Mouse (Mus musculus) CH12.LX (cell line): Measurements from ENCODE around the gene Lin7b. TPM values are rescaled to one million over a fixed set of nuclear protein-coding genes. Genes with fewer than 3 reads are reported as not detected.
A peak's percentile ranks its signal among the peaks of the same experiment; 100 is the strongest.
"Not testable (repeated sequence)": the region's sequence is repeated elsewhere in the genome, so short reads cannot be mapped to it uniquely, and the experiment has no call there.

ENCODE experiments used
- DNase-seq: peaks from one replicate; pipeline ENCODE4 v3.0.0-alpha.2; 2013; ENCODE audit errors: extremely low read depth
- H3K27ac ChIP-seq: 2 replicates; pipeline ENCODE4 v1.5.1; 2012; ENCODE audit warnings: low read depth, mild to moderate bottlenecking, control low read depth, moderate library complexity; ENCODE audit not compliant: insufficient read depth
- H3K27me3 ChIP-seq: replicated peaks from 2 replicates; pipeline ENCODE3; 2012; ENCODE audit warnings: inconsistent platforms
- H3K36me3 ChIP-seq, 2 experiments: replicated peaks in 1 of 2; 2 replicates each; pipeline versions ENCODE3 to v1.6.1; 2012; ENCODE audit warnings: inconsistent platforms in 1 of 2, low read length in 1 of 2, mild to moderate bottlenecking in 1 of 2, mixed read lengths in 1 of 2, moderate library complexity in 1 of 2; ENCODE audit not compliant: control insufficient read depth in 1 of 2, insufficient read depth in 1 of 2
- H3K4me1 ChIP-seq, 2 experiments: 2 replicates each; pipeline ENCODE4 v1.6.1; 2012; ENCODE audit warnings: inconsistent platforms in 1 of 2, moderate library complexity in 1 of 2; ENCODE audit not compliant: insufficient read depth in 2 of 2, control insufficient read depth in 1 of 2
- H3K4me2 ChIP-seq: 2 replicates; pipeline ENCODE4 v1.6.1; 2012; ENCODE audit warnings: low read depth, mild to moderate bottlenecking, control low read depth; ENCODE audit not compliant: poor library complexity, insufficient read depth, severe bottlenecking
- H3K4me3 ChIP-seq, 3 experiments: fragments of 150-350 bp in 1 of 3; sonication (generic) in 1 of 3; replicated peaks in 1 of 3; 2 replicates each; pipeline versions ENCODE3 to v1.5.1; 2011 to 2012; ENCODE audit warnings: low read depth in 2 of 3, low read length in 2 of 3, mild to moderate bottlenecking in 2 of 3, moderate library complexity in 2 of 3, control low read depth in 1 of 3, improper control_type of control experiment in 1 of 3, inconsistent platforms in 1 of 3, mixed read lengths in 1 of 3; ENCODE audit not compliant: poor library complexity in 1 of 3
- H3K79me2 ChIP-seq: replicated peaks from 2 replicates; pipeline ENCODE4 v1.6.1; 2012; ENCODE audit warnings: mild to moderate bottlenecking, moderate library complexity; ENCODE audit not compliant: control insufficient read depth, poor library complexity, insufficient read depth, severe bottlenecking; ENCODE audit errors: extremely low read depth
- H3K9ac ChIP-seq: 2 replicates; pipeline ENCODE4 v1.6.1; 2012; ENCODE audit warnings: low read depth, mild to moderate bottlenecking, control low read depth, moderate library complexity; ENCODE audit not compliant: insufficient read depth
- H3K9me3 ChIP-seq: replicated peaks from 2 replicates; pipeline ENCODE3; 2012; ENCODE audit warnings: low read length, inconsistent platforms, mixed read lengths
- BHLHE40 ChIP-seq: IDR thresholded peaks from 2 replicates; pipeline ENCODE4 v1.6.1; 2011; ENCODE audit warnings: mild to moderate bottlenecking, low read depth, low read length, improper control_type of control experiment
- CHD2 ChIP-seq: IDR thresholded peaks from 2 replicates; pipeline ENCODE4 v1.6.1; 2011; ENCODE audit warnings: low read length, improper control_type of control experiment
- CTCF ChIP-seq, 2 experiments: IDR thresholded peaks in 1 of 2; conservative IDR thresholded peaks in 1 of 2; 2 replicates each; pipeline ENCODE4 v1.5.1; 2011 to 2012; ENCODE audit warnings: low read depth in 2 of 2, low read length in 2 of 2, improper control_type of control experiment in 1 of 2, inconsistent platforms in 1 of 2, mild to moderate bottlenecking in 1 of 2, moderate library complexity in 1 of 2
- E2F4 ChIP-seq: IDR thresholded peaks from 2 replicates; pipeline ENCODE4 v1.6.1; 2011; ENCODE audit warnings: low read depth, low read length, improper control_type of control experiment; ENCODE audit not compliant: insufficient replicate concordance
- IRF4 ChIP-seq: IDR thresholded peaks from 2 replicates; pipeline ENCODE4 v1.6.1; 2014; ENCODE audit warnings: low read depth, mild to moderate bottlenecking, inconsistent platforms, low read length, improper control_type of control experiment
- JUN ChIP-seq: IDR thresholded peaks from 2 replicates; pipeline ENCODE4 v1.6.1; 2011; ENCODE audit warnings: low read depth, mild to moderate bottlenecking, low read length, improper control_type of control experiment, moderate library complexity; ENCODE audit not compliant: insufficient read depth
- MAFK ChIP-seq: IDR thresholded peaks from 2 replicates; pipeline ENCODE4 v1.6.1; 2011; ENCODE audit warnings: low read length, improper control_type of control experiment; ENCODE audit not compliant: insufficient replicate concordance
- MAX ChIP-seq: IDR thresholded peaks from 2 replicates; pipeline ENCODE4 v1.6.1; 2011; ENCODE audit warnings: low read length, improper control_type of control experiment
- NELFE ChIP-seq: IDR thresholded peaks from 2 replicates; pipeline ENCODE4 v1.6.1; 2011; ENCODE audit warnings: low read depth, low read length, improper control_type of control experiment
- NRF1 ChIP-seq: IDR thresholded peaks from 2 replicates; pipeline ENCODE4 v1.6.1; 2014; ENCODE audit warnings: low read depth, mild to moderate bottlenecking, inconsistent platforms, low read length, improper control_type of control experiment, moderate library complexity
- PAX5 ChIP-seq: IDR thresholded peaks from 2 replicates; pipeline ENCODE4 v1.6.1; 2012; ENCODE audit warnings: low read length, inconsistent platforms, mixed read lengths
- POLR2AphosphoS2 ChIP-seq: IDR thresholded peaks from 2 replicates; pipeline ENCODE4 v1.6.1; 2011; ENCODE audit warnings: low read depth, low read length, improper control_type of control experiment
- RAD21 ChIP-seq: IDR thresholded peaks from 2 replicates; pipeline ENCODE4 v1.6.1; 2011; ENCODE audit warnings: low read depth, mild to moderate bottlenecking, low read length, improper control_type of control experiment, moderate library complexity
- SIN3A ChIP-seq: IDR thresholded peaks from 2 replicates; pipeline ENCODE4 v1.6.1; 2012; ENCODE audit warnings: low read length, improper control_type of control experiment, inconsistent platforms
- TCF12 ChIP-seq: IDR thresholded peaks from 2 replicates; pipeline ENCODE4 v1.6.1; 2014; ENCODE audit warnings: low read depth, mild to moderate bottlenecking, inconsistent platforms, low read length, improper control_type of control experiment
- UBTF ChIP-seq: IDR thresholded peaks from 2 replicates; pipeline ENCODE4 v1.6.1; 2012; ENCODE audit warnings: low read depth, mild to moderate bottlenecking, inconsistent platforms, low read length, improper control_type of control experiment, moderate library complexity
- USF1 ChIP-seq: IDR thresholded peaks from 2 replicates; pipeline ENCODE4 v1.6.1; 2014; ENCODE audit warnings: low read depth, mild to moderate bottlenecking, inconsistent platforms, low read length, improper control_type of control experiment
- ZMIZ1 ChIP-seq: IDR thresholded peaks from 2 replicates; pipeline ENCODE4 v1.6.1; 2012; ENCODE audit warnings: low read depth, mild to moderate bottlenecking, inconsistent platforms, low read length, improper control_type of control experiment
- ZNF384 ChIP-seq: IDR thresholded peaks from 2 replicates; pipeline ENCODE4 v1.6.1; 2012; ENCODE audit warnings: low read depth, low read length, improper control_type of control experiment, inconsistent platforms
- dilution Hi-C: fragments of 300-500 bp; cut with MboI; formaldehyde crosslinking; loops from 2 replicates; pipeline ENCODE4 v1.14.3; 2020; ENCODE audit warnings: low sequenced_read_pairs; ENCODE audit not compliant: extremely low pct_unique_long_range_greater_than_20kb, extremely low pct_ligation_motif_present
- in situ Hi-C: fragments of 300-500 bp; cut with MboI; formaldehyde crosslinking; loops from 3 replicates; pipeline ENCODE4 v1.14.3; 2019; ENCODE audit warnings: low sequenced_read_pairs, low pct_ligation_motif_present, low pct_unique_long_range_greater_than_20kb, mixed read lengths
- polyA plus RNA-seq: library from polyadenylated mRNA; unstranded; fragments of >175 nt; gene quantifications from 2 replicates; pipeline ENCODE4 v1.2.1, GENCODE M21; 2012; ENCODE audit warnings: low read depth; ENCODE audit not compliant: insufficient read length
- total RNA-seq, 2 experiments: library from RNA; depleted of rRNA; stranded (reverse); fragments of 300-350 nt in 1 of 2; fragments of >200 nt in 1 of 2; gene quantifications; 2 replicates each; pipeline ENCODE4 v1.2.3; 2012 to 2014

The Lin7b gene
- total and polyA plus RNA-seq, 3 experiments, result 3.8 to 10.4 (median 4.4) TPM

DNA sequence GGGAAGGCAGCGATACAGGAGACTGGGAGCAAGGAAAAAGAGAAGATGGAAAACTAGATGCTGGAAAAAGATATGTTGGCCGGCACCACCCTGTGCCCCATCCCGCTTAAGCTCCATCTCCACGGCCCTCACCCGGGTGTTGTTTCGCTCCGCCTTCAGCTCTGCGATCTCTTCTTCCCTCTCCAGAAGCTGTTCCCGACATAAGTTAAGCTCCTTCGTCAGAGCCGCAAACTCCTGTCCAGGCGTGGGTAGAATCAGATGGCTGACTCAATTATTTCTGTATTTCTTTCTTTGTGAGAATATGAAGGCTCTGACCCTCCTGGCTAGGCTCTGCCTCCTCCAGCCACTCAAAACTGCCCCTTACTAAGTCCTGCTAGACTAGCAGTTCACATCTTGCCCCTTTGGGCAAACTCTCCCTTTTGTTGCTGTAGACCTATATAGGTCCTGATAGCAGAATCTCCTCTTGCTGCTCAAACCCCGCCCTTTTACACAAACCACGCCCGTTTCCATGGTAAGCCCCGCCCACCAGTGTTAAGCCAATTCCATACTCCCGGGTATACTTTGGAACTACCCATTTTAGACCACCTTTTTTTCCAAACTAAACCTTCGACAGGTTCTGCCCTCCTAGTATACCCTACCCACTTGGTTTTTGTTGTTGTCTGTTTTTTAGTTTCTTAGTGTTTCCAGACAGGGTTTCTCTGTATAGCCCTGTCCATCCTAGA is 9.8 kb downstream of the Lin7b start:
- no peak for DNase-seq
- H3K4me2 ChIP-seq, result peak overlapping the region; percentile 4; the same call in 1 of the 2 replicates
- H3K4me3 ChIP-seq, result no peak overlapping the region
- dilution Hi-C loops, result no loop called here
- no peaks in the 10 kb centered on the region for H3K36me3 ChIP-seq
- no peaks in the 10 kb centered on the region for H3K79me2 ChIP-seq
- TF ChIP-seq UBTF (no peak), BHLHE40 (no peak), USF1 (no peak), IRF4 (no peak), E2F4 (no peak), SIN3A (no peak), ZNF384 (no peak), MAFK (no peak), PAX5 (no peak), ZMIZ1 (no peak), NRF1 (no peak), POLR2AphosphoS2 (no peak), NELFE (no peak), TCF12 (no peak), CTCF (conservative IDR thresholded peaks at IDR 0.05 in 1 of 2, IDR thresholded peaks at IDR 0.05 in 1 of 2; ENCODE audit: low read depth in 2 of 2, low read length in 2 of 2) (no peak), CHD2 (no peak), JUN (no peak), RAD21 (no peak), MAX (no peak)
- peaks cover 2% of the 10 kb centered on the region for H3K9me3 ChIP-seq
- in situ Hi-C loops, result no loop called here
- no peak overlapping the region for H3K9ac ChIP-seq
- H3K27me3 ChIP-seq, result peaks cover 71% of the 10 kb centered on the region
- no peak overlapping the region for H3K27ac ChIP-seq
- H3K4me1 ChIP-seq, result peaks cover 0 to 25% of the 10 kb centered on the region in 2 experiments; a peak in 2 of 4 replicates

DNA sequence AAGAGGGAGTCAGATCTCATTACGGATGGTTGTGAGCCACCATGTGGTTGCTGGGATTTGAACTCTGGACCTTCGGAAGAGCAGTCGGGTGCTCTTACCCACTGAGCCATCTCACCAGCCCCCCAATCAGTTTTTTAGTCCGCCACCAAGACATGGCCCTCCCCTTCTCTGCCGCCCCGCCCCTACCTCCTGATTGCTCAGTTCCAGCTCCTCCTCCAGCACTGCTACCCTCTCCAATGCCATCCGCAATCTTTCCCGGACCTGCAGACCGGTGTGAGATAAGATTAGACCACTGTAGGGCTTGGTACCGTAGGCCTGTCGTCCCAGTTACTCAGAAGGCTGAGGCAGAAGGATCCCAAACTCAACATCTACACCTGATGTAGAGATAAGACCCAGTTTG is 11.3 kb downstream of the Lin7b start:
- dilution Hi-C loops, DNase-seq, H3K9ac ChIP-seq, H3K36me3 ChIP-seq, H3K79me2 ChIP-seq, H3K27ac ChIP-seq, in situ Hi-C loops, H3K4me3 ChIP-seq, H3K4me2 ChIP-seq, H3K9me3 ChIP-seq: not testable (repeated sequence)
- H3K4me1 ChIP-seq, result peaks cover 0 to 25% of the 10 kb centered on the region in 2 experiments; a peak in 2 of 4 replicates
- peaks cover 62% of the 10 kb centered on the region for H3K27me3 ChIP-seq
